Mouse (Mus musculus): ENCODE data around the gene Col23a1. TPM values are rescaled to one million over a fixed set of nuclear protein-coding genes. Genes with fewer than 3 reads are reported as not detected.
A peak's percentile ranks its signal among the peaks of the same experiment; 100 is the strongest.

The Col23a1 gene
- polyA plus RNA-seq, 1 experiment from 2014 or later: 21.6 TPM

- no peak for ATAC-seq (ENCODE audit: insufficient number of reproducible peaks, insufficient read depth, low FRiP score, low read depth)
- 38% methylated on average over 8 of the region's 8 CpGs for WGBS
- Histone ChIP-seq H3K4me3 (ENCODE audit: low read depth, low read length) (no peak overlapping the region), H3K4me2 (replicated peaks; ENCODE audit: low read depth, low read length) (peak overlapping the region; percentile 25; the same call in 1 of the 2 replicates), H3K9ac (replicated peaks; ENCODE audit: low read depth, low read length) (no peak overlapping the region; the same call in 1 of the 2 replicates), H3K27ac (ENCODE audit: low read length) (peak overlapping the region; percentile 6; the same call in 1 of the 2 replicates), H3K9me3 (ENCODE audit: control insufficient read depth, low read depth, low read length) (peaks cover 4% of the 10 kb centered on the region; the same call in 1 of the 2 replicates), H3K4me1 (ENCODE audit: control insufficient read depth, insufficient read depth, low read length) (peaks cover 14% of the 10 kb centered on the region; the same call in 1 of the 2 replicates), H3K36me3 (ENCODE audit: control insufficient read depth, insufficient read depth, low read length) (no peaks in the 10 kb centered on the region), H3K27me3 (ENCODE audit: control insufficient read depth, insufficient read depth, low read length) (no peaks in the 10 kb centered on the region)
Observed at GRCm38 (mm10) chr11:51431968-51432367, 142.2 kb downstream of the Col23a1 start.

- no peak overlapping the region for H3K27ac ChIP-seq (ENCODE audit: low read length)
- H3K9ac ChIP-seq (replicated peaks; ENCODE audit: low read depth, low read length): no peak overlapping the region
- no peaks in the 10 kb centered on the region for H3K27me3 ChIP-seq (ENCODE audit: control insufficient read depth, insufficient read depth, low read length)
- no peaks in the 10 kb centered on the region for H3K36me3 ChIP-seq (ENCODE audit: control insufficient read depth, insufficient read depth, low read length)
- no peak overlapping the region for H3K4me2 ChIP-seq (replicated peaks; ENCODE audit: low read depth, low read length)
- no peak for ATAC-seq (ENCODE audit: insufficient number of reproducible peaks, insufficient read depth, low FRiP score, low read depth)
- no peak overlapping the region for H3K4me3 ChIP-seq (ENCODE audit: low read depth, low read length)
- no peaks in the 10 kb centered on the region for H3K4me1 ChIP-seq (ENCODE audit: control insufficient read depth, insufficient read depth, low read length)
- H3K9me3 ChIP-seq (ENCODE audit: control insufficient read depth, low read depth, low read length): peaks cover 5% of the 10 kb centered on the region; the same call in 1 of the 2 replicates
- WGBS: 92% methylated on average over 7 of the region's 7 CpGs
Observed at GRCm38 (mm10) chr11:51442006-51442405, 152.3 kb downstream of the Col23a1 start.

GRCm38 (mm10) chr11:51442599-51442998, 152.9 kb downstream of the Col23a1 start:
- Histone ChIP-seq H3K4me3 (ENCODE audit: low read depth, low read length) (no peak overlapping the region), H3K9me3 (ENCODE audit: control insufficient read depth, low read depth, low read length) (no peaks in the 10 kb centered on the region), H3K4me2 (replicated peaks; ENCODE audit: low read depth, low read length) (no peak overlapping the region), H3K27me3 (ENCODE audit: control insufficient read depth, insufficient read depth, low read length) (no peaks in the 10 kb centered on the region), H3K27ac (ENCODE audit: low read length) (no peak overlapping the region), H3K9ac (replicated peaks; ENCODE audit: low read depth, low read length) (no peak overlapping the region), H3K4me1 (ENCODE audit: control insufficient read depth, insufficient read depth, low read length) (no peaks in the 10 kb centered on the region), H3K36me3 (ENCODE audit: control insufficient read depth, insufficient read depth, low read length) (no peaks in the 10 kb centered on the region)
- ATAC-seq (ENCODE audit: insufficient number of reproducible peaks, insufficient read depth, low FRiP score, low read depth): no peak
- WGBS: 78% methylated on average over 8 of the region's 8 CpGs

- no peaks in the 10 kb centered on the region for H3K4me1 ChIP-seq (ENCODE audit: control insufficient read depth, insufficient read depth, low read length)
- no peaks in the 10 kb centered on the region for H3K27me3 ChIP-seq (ENCODE audit: control insufficient read depth, insufficient read depth, low read length)
- H3K36me3 ChIP-seq (ENCODE audit: control insufficient read depth, insufficient read depth, low read length): no peaks in the 10 kb centered on the region
- WGBS: 69% methylated on average over 2 of the region's 2 CpGs
- no peak overlapping the region for H3K9ac ChIP-seq (replicated peaks; ENCODE audit: low read depth, low read length)
- no peaks in the 10 kb centered on the region for H3K9me3 ChIP-seq (ENCODE audit: control insufficient read depth, low read depth, low read length)
- no peak overlapping the region for H3K4me3 ChIP-seq (ENCODE audit: low read depth, low read length)
- no peak overlapping the region for H3K4me2 ChIP-seq (replicated peaks; ENCODE audit: low read depth, low read length)
- ATAC-seq (ENCODE audit: insufficient number of reproducible peaks, insufficient read depth, low FRiP score, low read depth): peak; percentile 71; the same call in 1 of the 2 replicates
- H3K27ac ChIP-seq (ENCODE audit: low read length): no peak overlapping the region
Observed at GRCm38 (mm10) chr11:51443818-51444217, 154.1 kb downstream of the Col23a1 start.

- ATAC-seq (ENCODE audit: insufficient number of reproducible peaks, insufficient read depth, low FRiP score, low read depth): 0 out of 2 replicates have a peak, but pooled peaks have one; percentile 18
- 47% methylated on average over 7 of the region's 7 CpGs for WGBS
- H3K4me3 ChIP-seq (ENCODE audit: low read depth, low read length): no peak overlapping the region
Observed at GRCm38 (mm10) chr11:51444649-51445048, 154.9 kb downstream of the Col23a1 start.

GRCm38 (mm10) chr11:51446711-51447425, 157.1 kb downstream of the Col23a1 start:
- Histone ChIP-seq H3K4me1 (ENCODE audit: control insufficient read depth, insufficient read depth, low read length) (0 out of 2 replicates have a peak, but pooled peaks cover 3% of the 10 kb centered on the region), H3K9ac (replicated peaks; ENCODE audit: low read depth, low read length) (no peak overlapping the region), H3K36me3 (ENCODE audit: control insufficient read depth, insufficient read depth, low read length) (no peaks in the 10 kb centered on the region), H3K27me3 (ENCODE audit: control insufficient read depth, insufficient read depth, low read length) (no peaks in the 10 kb centered on the region), H3K9me3 (ENCODE audit: control insufficient read depth, low read depth, low read length) (no peaks in the 10 kb centered on the region), H3K27ac (ENCODE audit: low read length) (no peak overlapping the region), H3K4me2 (replicated peaks; ENCODE audit: low read depth, low read length) (no peak overlapping the region), H3K4me3 (ENCODE audit: low read depth, low read length) (no peak overlapping the region)
- 30% methylated on average over 6 of the region's 6 CpGs for WGBS
- peak; percentile 50; the same call in 1 of the 2 replicates for ATAC-seq (ENCODE audit: insufficient number of reproducible peaks, insufficient read depth, low FRiP score, low read depth)

More at GRCm38 (mm10) chr11:51444649-51445048, 154.9 kb downstream of the Col23a1 start:
- Histone ChIP-seq H3K9me3 (ENCODE audit: control insufficient read depth, low read depth, low read length) (no peaks in the 10 kb centered on the region), H3K4me2 (replicated peaks; ENCODE audit: low read depth, low read length) (no peak overlapping the region), H3K36me3 (ENCODE audit: control insufficient read depth, insufficient read depth, low read length) (no peaks in the 10 kb centered on the region), H3K4me1 (ENCODE audit: control insufficient read depth, insufficient read depth, low read length) (no peaks in the 10 kb centered on the region), H3K9ac (replicated peaks; ENCODE audit: low read depth, low read length) (no peak overlapping the region), H3K27me3 (ENCODE audit: control insufficient read depth, insufficient read depth, low read length) (no peaks in the 10 kb centered on the region), H3K27ac (ENCODE audit: low read length) (no peak overlapping the region)

GRCm38 (mm10) chr11:51448256-51448655, 158.5 kb downstream of the Col23a1 start:
- H3K27ac ChIP-seq (ENCODE audit: low read length): no peak overlapping the region
- ATAC-seq (ENCODE audit: insufficient number of reproducible peaks, insufficient read depth, low FRiP score, low read depth): no peak
- peaks cover 7% of the 10 kb centered on the region; the same call in 1 of the 2 replicates for H3K4me1 ChIP-seq (ENCODE audit: control insufficient read depth, insufficient read depth, low read length)
- no peak overlapping the region for H3K4me2 ChIP-seq (replicated peaks; ENCODE audit: low read depth, low read length)
- H3K36me3 ChIP-seq (ENCODE audit: control insufficient read depth, insufficient read depth, low read length): no peaks in the 10 kb centered on the region
- 84% methylated on average over 4 of the region's 4 CpGs for WGBS
- no peak overlapping the region for H3K4me3 ChIP-seq (ENCODE audit: low read depth, low read length)
- H3K9ac ChIP-seq (replicated peaks; ENCODE audit: low read depth, low read length): no peak overlapping the region
- no peaks in the 10 kb centered on the region for H3K9me3 ChIP-seq (ENCODE audit: control insufficient read depth, low read depth, low read length)
- no peaks in the 10 kb centered on the region for H3K27me3 ChIP-seq (ENCODE audit: control insufficient read depth, insufficient read depth, low read length)

- Histone ChIP-seq H3K4me2 (replicated peaks; ENCODE audit: low read depth, low read length) (no peak overlapping the region), H3K27ac (ENCODE audit: low read length) (no peak overlapping the region), H3K4me1 (ENCODE audit: control insufficient read depth, insufficient read depth, low read length) (peaks cover 7% of the 10 kb centered on the region; the same call in 1 of the 2 replicates), H3K9ac (replicated peaks; ENCODE audit: low read depth, low read length) (no peak overlapping the region), H3K4me3 (ENCODE audit: low read depth, low read length) (no peak overlapping the region), H3K9me3 (ENCODE audit: control insufficient read depth, low read depth, low read length) (no peaks in the 10 kb centered on the region), H3K27me3 (ENCODE audit: control insufficient read depth, insufficient read depth, low read length) (no peaks in the 10 kb centered on the region), H3K36me3 (ENCODE audit: control insufficient read depth, insufficient read depth, low read length) (no peaks in the 10 kb centered on the region)
- ATAC-seq (ENCODE audit: insufficient number of reproducible peaks, insufficient read depth, low FRiP score, low read depth): no peak
- 78% methylated on average over 4 of the region's 4 CpGs for WGBS
Observed at GRCm38 (mm10) chr11:51448680-51449079, 159.0 kb downstream of the Col23a1 start.

Data from stomach, embryonic 14.5 days (tissue).